Comparison of ENCODE assay signal across 16 mouse cellular contexts in genomic region chr17:92733941-92734340, GRCm38 (mm10).
"Had no signal": no experiment of that assay in that cellular context is flagged by ENCODE, and none has a peak within 500 bp of the region (broad histone marks: within the 10 kb centered on the region; RNA-seq: fewer than 3 reads in every experiment).

No protein-coding gene starts in this region.

- H3K9me3 ChIP-seq: neural tube, embryonic 13.5 days; neural tube, embryonic 15.5 days; stomach, embryonic 15.5 days had no signal

- H3K9ac ChIP-seq: neural tube, embryonic 13.5 days; neural tube, embryonic 15.5 days; stomach, embryonic 15.5 days had no signal

- H3K4me3 ChIP-seq: neural tube, embryonic 13.5 days; neural tube, embryonic 15.5 days; stomach, embryonic 15.5 days had no signal

- H3K4me1 ChIP-seq: neural tube, embryonic 13.5 days; neural tube, embryonic 15.5 days; stomach, embryonic 15.5 days had no signal

- H3K27ac ChIP-seq: neural tube, embryonic 13.5 days; neural tube, embryonic 15.5 days; stomach, embryonic 15.5 days; stomach, postnatal 0 days had no signal

- H3K36me3 ChIP-seq: neural tube, embryonic 13.5 days; neural tube, embryonic 15.5 days; stomach, embryonic 15.5 days had no signal

- DNase-seq: retina, postnatal 1 day; right cerebral cortex, adult 18-20 months; right cerebral cortex, postnatal 14 days; right cerebral cortex, postnatal 25 days; right cerebral cortex, postnatal 4 days; spleen, adult 18-20 months; thymus, adult 18-20 months; thymus, adult 2 months; thymus, postnatal 14 days; thymus, postnatal 25 days; thymus, postnatal 36 days; thymus, postnatal 4 days had no signal

- H3K27me3 ChIP-seq: neural tube, embryonic 13.5 days; neural tube, embryonic 15.5 days; stomach, embryonic 15.5 days had no signal
